Comparison of ENCODE assay signal across 14 mouse cellular contexts in the genomic region with DNA sequence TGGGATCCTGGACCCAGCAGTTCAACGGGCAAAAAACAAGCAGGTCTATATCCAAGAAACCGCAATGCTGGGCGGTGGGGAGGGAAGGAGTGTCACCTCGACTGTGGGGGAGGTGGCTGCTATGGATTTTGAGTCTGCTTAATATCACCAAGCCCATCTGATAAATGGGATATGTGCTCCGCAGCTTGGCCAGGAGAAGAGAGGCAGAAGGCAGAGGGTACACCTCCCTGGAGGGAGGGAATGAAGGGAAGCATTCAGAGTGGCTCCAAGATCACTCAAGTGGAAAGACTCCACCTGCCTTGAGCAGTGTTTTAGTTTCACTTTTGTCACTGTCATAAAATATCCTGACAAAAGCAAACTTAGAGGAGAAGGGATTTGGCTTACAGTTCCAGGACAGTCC.
"Had no signal": no experiment of that assay in that cellular context is flagged by ENCODE, and none has a peak within 500 bp of the region (broad histone marks: within the 10 kb centered on the region; RNA-seq: fewer than 3 reads in every experiment).

No protein-coding gene starts in this region.

- H3K9ac ChIP-seq: liver, embryonic 15.5 days; neural tube, embryonic 15.5 days had no signal

- H3K4me1 ChIP-seq: limb, embryonic 10.5 days; liver, embryonic 15.5 days had no signal

- H3K36me3 ChIP-seq: limb, embryonic 10.5 days; liver, embryonic 15.5 days; neural tube, embryonic 15.5 days had no signal

- H3K9me3 ChIP-seq: limb, embryonic 10.5 days; liver, embryonic 15.5 days; neural tube, embryonic 15.5 days had no signal

- DNase-seq: kidney, postnatal 14 days; lung, adult 2 months; lung, postnatal 36 days; midbrain, embryonic 14.5 days; right cerebral cortex, adult 18-20 months; right cerebral cortex, postnatal 25 days; thymus, postnatal 36 days had no signal

- H3K4me3 ChIP-seq: left cerebral cortex, adult 2 months; limb, embryonic 10.5 days; liver, embryonic 15.5 days; myocyte; neural tube, embryonic 15.5 days had no signal

- H3K4me2 ChIP-seq: liver, embryonic 11.5 days; liver, embryonic 15.5 days; neural tube, embryonic 15.5 days had no signal

- H3K27me3 ChIP-seq: liver, embryonic 15.5 days; neural tube, embryonic 15.5 days had no signal

- ATAC-seq: lung, postnatal 0 days had no signal

- H3K27ac ChIP-seq: left cerebral cortex, adult 2 months; limb, embryonic 10.5 days; liver, embryonic 15.5 days; neural tube, embryonic 15.5 days had no signal
